Mouse (Mus musculus) heart, embryonic 12.5 days (tissue): ENCODE measurements at regions not wholly inside any gene's neighbourhood (a gene's known extent, or its start where the extent isn't known, plus 50 kb on each side); places are given as distances from the start of the nearest gene placed in this dataset.

Experiments used
- ATAC-seq: fragments of 200-750 bp; cut with Nextera tagmentation; 2 replicates; pipeline ENCODE4 v1.8.0; 2017; ENCODE audit warnings: moderate TSS enrichment, moderate library complexity; ENCODE audit not compliant: insufficient number of reproducible peaks, low FRiP score
- H3K27ac ChIP-seq: fragments of 300-500 bp; sonication (generic); 2 replicates; pipeline ENCODE4 v1.5.1; 2016; ENCODE audit warnings: mild to moderate bottlenecking, moderate library complexity; ENCODE audit not compliant: poor library complexity, severe bottlenecking
- H3K27me3 ChIP-seq: fragments of 300-500 bp; sonication (generic); replicated peaks from 2 replicates; pipeline ENCODE4 v1.6.1; 2016; ENCODE audit warnings: mild to moderate bottlenecking, moderate library complexity
- H3K36me3 ChIP-seq: fragments of 300-500 bp; sonication (generic); 2 replicates; pipeline ENCODE4 v1.6.1; 2016; ENCODE audit warnings: mild to moderate bottlenecking, moderate library complexity
- H3K4me1 ChIP-seq: fragments of 300-500 bp; sonication (generic); replicated peaks from 2 replicates; pipeline ENCODE4 v1.6.1; 2016; ENCODE audit warnings: mild to moderate bottlenecking
- H3K4me2 ChIP-seq: fragments of 300-500 bp; sonication (generic); 2 replicates; pipeline ENCODE4 v1.6.1; 2016; ENCODE audit warnings: mild to moderate bottlenecking, moderate library complexity
- H3K4me3 ChIP-seq: fragments of 300-500 bp; sonication (generic); 2 replicates; pipeline ENCODE4 v1.5.1; 2016; ENCODE audit warnings: mild to moderate bottlenecking
- H3K9ac ChIP-seq: fragments of 300-500 bp; sonication (generic); 2 replicates; pipeline ENCODE4 v1.6.1; 2016; ENCODE audit warnings: mild to moderate bottlenecking, moderate library complexity
- H3K9me3 ChIP-seq: fragments of 300-500 bp; sonication (generic); replicated peaks from 2 replicates; pipeline ENCODE4 v1.6.1; 2016; ENCODE audit warnings: mild to moderate bottlenecking, moderate library complexity
- WGBS: fragments of 180-500 bp; shearing (Covaris S2); methylation state at CpG from one replicate; pipeline ENCODE4 v1.1.7; 2016; 5-methylcytosine and 5-hydroxymethylcytosine counted together

- Histone ChIP-seq H3K27me3 (no peaks in the 10 kb centered on the region), H3K27ac (no peak overlapping the region), H3K4me2 (no peak overlapping the region), H3K4me3 (no peak overlapping the region), H3K9me3 (no peaks in the 10 kb centered on the region), H3K9ac (no peak overlapping the region), H3K4me1 (peaks cover 5% of the 10 kb centered on the region), H3K36me3 (peaks cover 26% of the 10 kb centered on the region)
- 75% methylated on average over 7 of the region's 7 CpGs for WGBS
- ATAC-seq = no peak
These were observed 96.6 kb upstream of the Mrps10 start for GRCm38 (mm10) chr17:47271979-47272677.

- Histone ChIP-seq H3K36me3 (peaks cover 21% of the 10 kb centered on the region), H3K4me2 (no peak overlapping the region), H3K27me3 (no peaks in the 10 kb centered on the region), H3K27ac (no peak overlapping the region), H3K9me3 (no peaks in the 10 kb centered on the region), H3K4me3 (no peak overlapping the region), H3K9ac (no peak overlapping the region), H3K4me1 (peaks cover 5% of the 10 kb centered on the region)
- ATAC-seq = no peak
- 86% methylated on average over 19 of the region's 19 CpGs for WGBS
These were observed 99.4 kb upstream of the Mrps10 start for GRCm38 (mm10) chr17:47269053-47269891.

GRCm38 (mm10) chr17:47267843-47268242, 100.8 kb upstream of the Mrps10 start:
- H3K9me3 ChIP-seq = no peaks in the 10 kb centered on the region
- H3K4me3 ChIP-seq = no peak overlapping the region
- H3K27me3 ChIP-seq = no peaks in the 10 kb centered on the region
- H3K36me3 ChIP-seq = peaks cover 18% of the 10 kb centered on the region
- WGBS = 83% methylated on average over 4 of the region's 4 CpGs
- ATAC-seq = no peak
- H3K4me1 ChIP-seq = peaks cover 5% of the 10 kb centered on the region
- H3K9ac ChIP-seq = no peak overlapping the region
- no peak overlapping the region for H3K4me2 ChIP-seq
- H3K27ac ChIP-seq = no peak overlapping the region

GRCm38 (mm10) chr17:47267076-47267475, 101.6 kb upstream of the Mrps10 start:
- WGBS = 91% methylated on average over 13 of the region's 13 CpGs
- Histone ChIP-seq H3K4me3 (no peak overlapping the region), H3K9ac (no peak overlapping the region), H3K9me3 (no peaks in the 10 kb centered on the region), H3K27ac (no peak overlapping the region), H3K4me2 (no peak overlapping the region), H3K4me1 (peaks cover 3% of the 10 kb centered on the region), H3K36me3 (peaks cover 20% of the 10 kb centered on the region), H3K27me3 (no peaks in the 10 kb centered on the region)
- ATAC-seq = no peak

GRCm38 (mm10) chr17:47266335-47266734, 102.4 kb upstream of the Mrps10 start:
- H3K27ac ChIP-seq = no peak overlapping the region
- no peak overlapping the region for H3K4me3 ChIP-seq
- H3K36me3 ChIP-seq = peaks cover 23% of the 10 kb centered on the region
- no peaks in the 10 kb centered on the region for H3K27me3 ChIP-seq
- H3K4me2 ChIP-seq = no peak overlapping the region
- no peaks in the 10 kb centered on the region for H3K9me3 ChIP-seq
- H3K4me1 ChIP-seq = no peaks in the 10 kb centered on the region
- WGBS = 94% methylated on average over 7 of the region's 7 CpGs
- H3K9ac ChIP-seq = no peak overlapping the region
- no peak for ATAC-seq

GRCm38 (mm10) chr17:47262986-47263385, 105.7 kb upstream of the Mrps10 start:
- 86% methylated on average over 9 of the region's 9 CpGs for WGBS
- ATAC-seq = no peak

GRCm38 (mm10) chr17:47262141-47262540, 106.5 kb upstream of the Mrps10 start:
- 85% methylated on average over 5 of the region's 5 CpGs for WGBS
- Histone ChIP-seq H3K4me2 (no peak overlapping the region), H3K4me3 (no peak overlapping the region), H3K27me3 (no peaks in the 10 kb centered on the region), H3K4me1 (no peaks in the 10 kb centered on the region), H3K36me3 (peaks cover 23% of the 10 kb centered on the region), H3K27ac (no peak overlapping the region), H3K9ac (no peak overlapping the region), H3K9me3 (no peaks in the 10 kb centered on the region)
- no peak for ATAC-seq

More at GRCm38 (mm10) chr17:47262986-47263385, 105.7 kb upstream of the Mrps10 start:
- H3K4me2 ChIP-seq = no peak overlapping the region
- H3K4me3 ChIP-seq = no peak overlapping the region
- H3K9me3 ChIP-seq = no peaks in the 10 kb centered on the region
- H3K4me1 ChIP-seq = no peaks in the 10 kb centered on the region
- no peaks in the 10 kb centered on the region for H3K27me3 ChIP-seq
- H3K9ac ChIP-seq = no peak overlapping the region
- H3K27ac ChIP-seq = no peak overlapping the region
- H3K36me3 ChIP-seq = peaks cover 29% of the 10 kb centered on the region

- 85% methylated on average over 3 of the region's 4 CpGs for WGBS
- Histone ChIP-seq H3K27ac (no peak overlapping the region), H3K4me3 (no peak overlapping the region), H3K27me3 (no peaks in the 10 kb centered on the region), H3K36me3 (peaks cover 21% of the 10 kb centered on the region), H3K9me3 (no peaks in the 10 kb centered on the region), H3K9ac (no peak overlapping the region), H3K4me2 (no peak overlapping the region), H3K4me1 (no peaks in the 10 kb centered on the region)
- ATAC-seq = no peak
These were observed 107.7 kb upstream of the Mrps10 start for GRCm38 (mm10) chr17:47260976-47261375.

- Histone ChIP-seq H3K9ac (no peak overlapping the region), H3K9me3 (no peaks in the 10 kb centered on the region), H3K27me3 (no peaks in the 10 kb centered on the region), H3K4me2 (no peak overlapping the region), H3K4me1 (no peaks in the 10 kb centered on the region), H3K36me3 (peaks cover 26% of the 10 kb centered on the region), H3K27ac (no peak overlapping the region), H3K4me3 (no peak overlapping the region)
- no peak for ATAC-seq
- 89% methylated on average over 2 of the region's 2 CpGs for WGBS
These were observed 110.4 kb upstream of the Mrps10 start for GRCm38 (mm10) chr17:47258296-47258695.

GRCm38 (mm10) chr17:47255209-47255608, 113.5 kb upstream of the Mrps10 start:
- H3K4me2 ChIP-seq = no peak overlapping the region
- no peaks in the 10 kb centered on the region for H3K9me3 ChIP-seq
- peaks cover 27% of the 10 kb centered on the region for H3K36me3 ChIP-seq
- H3K4me3 ChIP-seq = no peak overlapping the region
- no peak overlapping the region for H3K9ac ChIP-seq
- H3K4me1 ChIP-seq = no peaks in the 10 kb centered on the region
- 79% methylated on average over 8 of the region's 8 CpGs for WGBS
- no peak overlapping the region for H3K27ac ChIP-seq
- H3K27me3 ChIP-seq = no peaks in the 10 kb centered on the region
- ATAC-seq = no peak

- Histone ChIP-seq H3K36me3 (peaks cover 20% of the 10 kb centered on the region), H3K9ac (no peak overlapping the region), H3K4me1 (no peaks in the 10 kb centered on the region), H3K27me3 (no peaks in the 10 kb centered on the region), H3K27ac (no peak overlapping the region), H3K9me3 (no peaks in the 10 kb centered on the region), H3K4me3 (no peak overlapping the region), H3K4me2 (no peak overlapping the region)
- no peak for ATAC-seq
- WGBS = 91% methylated on average over 11 of the region's 11 CpGs
These were observed 114.7 kb upstream of the Mrps10 start for GRCm38 (mm10) chr17:47254026-47254425.
